Mouse (Mus musculus) stomach, embryonic 16.5 days (tissue): Measurements from ENCODE around the gene Prdm5. TPM values are rescaled to one million over a fixed set of nuclear protein-coding genes. Genes with fewer than 3 reads are reported as not detected.

Source experiments
- ATAC-seq: fragments of 200-750 bp; cut with Nextera tagmentation; 2 replicates; pipeline ENCODE4 v1.8.0; 2017; ENCODE audit warnings: moderate number of reproducible peaks, moderate TSS enrichment; ENCODE audit not compliant: insufficient read depth, low FRiP score
- H3K27ac ChIP-seq: fragments of 300-500 bp; sonication (generic); 2 replicates; pipeline ENCODE4 v1.5.1; 2014; ENCODE audit warnings: low read length
- H3K27me3 ChIP-seq: fragments of 300-500 bp; sonication (generic); 2 replicates; pipeline ENCODE4 v1.6.1; 2014; ENCODE audit warnings: low read length, control low read depth, mixed read lengths; ENCODE audit not compliant: control insufficient read depth, insufficient read depth
- H3K36me3 ChIP-seq: fragments of 300-500 bp; sonication (generic); 2 replicates; pipeline ENCODE4 v1.6.1; 2014; ENCODE audit warnings: low read length; ENCODE audit not compliant: control insufficient read depth, insufficient read depth
- H3K4me1 ChIP-seq: fragments of 300-500 bp; sonication (generic); 2 replicates; pipeline ENCODE4 v1.6.1; 2014; ENCODE audit warnings: low read length, control low read depth, mixed read lengths; ENCODE audit not compliant: control insufficient read depth, insufficient read depth
- H3K4me2 ChIP-seq: fragments of 300-500 bp; sonication (generic); 2 replicates; pipeline ENCODE4 v1.6.1; 2014; ENCODE audit warnings: low read depth, low read length, mixed read lengths
- H3K4me3 ChIP-seq: fragments of 300-500 bp; sonication (generic); replicated peaks from 2 replicates; pipeline ENCODE4 v1.5.1; 2014; ENCODE audit warnings: mild to moderate bottlenecking, low read length
- H3K9ac ChIP-seq: fragments of 300-500 bp; sonication (generic); 2 replicates; pipeline ENCODE4 v1.6.1; 2014; ENCODE audit warnings: low read length
- H3K9me3 ChIP-seq: fragments of 300-500 bp; sonication (generic); replicated peaks from 2 replicates; pipeline ENCODE4 v1.6.1; 2016; ENCODE audit warnings: low read length, control low read depth; ENCODE audit not compliant: control insufficient read depth
- WGBS: fragments of 180-500 bp; shearing (Covaris S2); extraction: QIAGEN DNeasy Blood & Tissue Kit; methylation state at CpG from one replicate; pipeline ENCODE4 v1.1.7; 2014; 5-methylcytosine and 5-hydroxymethylcytosine counted together
- polyA plus RNA-seq: library from polyadenylated mRNA; unstranded; fragments of >200 nt; fragmentation: Nextera tagmentation; extraction: Ambion mirVana; gene quantifications from 2 replicates; pipeline ENCODE4 v1.2.1, GENCODE M21; 2015

The Prdm5 gene
- polyA plus RNA-seq, 1 experiment from 2014 or later = 20.5 TPM

- Histone ChIP-seq H3K36me3 (peaks cover 3% of the 10 kb centered on the region; the same call in 1 of the 2 replicates), H3K4me2 (no peak overlapping the region), H3K9me3 (no peaks in the 10 kb centered on the region), H3K4me1 (no peaks in the 10 kb centered on the region), H3K9ac (no peak overlapping the region), H3K4me3 (no peak overlapping the region), H3K27ac (no peak overlapping the region), H3K27me3 (no peaks in the 10 kb centered on the region)
- ATAC-seq = no peak
- WGBS = 90% methylated on average over 3 of the region's 3 CpGs
These were observed 19.6 kb downstream of the Prdm5 start for GRCm38 (mm10) chr6:65798390-65798789.

GRCm38 (mm10) chr6:65811685-65812084, 32.9 kb downstream of the Prdm5 start:
- Histone ChIP-seq H3K4me1 (no peaks in the 10 kb centered on the region), H3K27ac (no peak overlapping the region), H3K36me3 (no peaks in the 10 kb centered on the region), H3K4me2 (no peak overlapping the region), H3K27me3 (no peaks in the 10 kb centered on the region), H3K9me3 (no peaks in the 10 kb centered on the region), H3K4me3 (no peak overlapping the region), H3K9ac (no peak overlapping the region)
- 52% methylated on average over 3 of the region's 3 CpGs for WGBS
- no peak for ATAC-seq

- no peak overlapping the region for H3K9ac ChIP-seq
- H3K4me1 ChIP-seq = no peaks in the 10 kb centered on the region
- 73% methylated on average over 4 of the region's 4 CpGs for WGBS
- H3K27me3 ChIP-seq = no peaks in the 10 kb centered on the region
- ATAC-seq = no peak
- H3K4me3 ChIP-seq = no peak overlapping the region
- H3K9me3 ChIP-seq = no peaks in the 10 kb centered on the region
- H3K27ac ChIP-seq = no peak overlapping the region
- no peaks in the 10 kb centered on the region for H3K36me3 ChIP-seq
- H3K4me2 ChIP-seq = no peak overlapping the region
These were observed 39.4 kb downstream of the Prdm5 start for GRCm38 (mm10) chr6:65818039-65818747.

- no peak for ATAC-seq
- Histone ChIP-seq H3K9me3 (no peaks in the 10 kb centered on the region), H3K27ac (no peak overlapping the region), H3K4me1 (no peaks in the 10 kb centered on the region), H3K4me3 (no peak overlapping the region), H3K36me3 (peaks cover 5% of the 10 kb centered on the region; the same call in 1 of the 2 replicates), H3K4me2 (no peak overlapping the region), H3K9ac (no peak overlapping the region), H3K27me3 (no peaks in the 10 kb centered on the region)
- WGBS = 67% methylated on average over 1 of the region's 1 CpGs
These were observed 49.9 kb downstream of the Prdm5 start for GRCm38 (mm10) chr6:65828656-65829055.

GRCm38 (mm10) chr6:65831443-65831842, 52.7 kb downstream of the Prdm5 start:
- H3K4me1 ChIP-seq = no peaks in the 10 kb centered on the region
- 87% methylated on average over 5 of the region's 5 CpGs for WGBS
- no peaks in the 10 kb centered on the region for H3K27me3 ChIP-seq
- H3K36me3 ChIP-seq = peaks cover 10% of the 10 kb centered on the region; the same call in 1 of the 2 replicates
- no peak overlapping the region for H3K4me2 ChIP-seq
- no peak for ATAC-seq
- H3K9ac ChIP-seq = no peak overlapping the region
- H3K9me3 ChIP-seq = no peaks in the 10 kb centered on the region
- no peak overlapping the region for H3K4me3 ChIP-seq
- no peak overlapping the region for H3K27ac ChIP-seq

- Histone ChIP-seq H3K4me3 (no peak overlapping the region), H3K4me2 (no peak overlapping the region)
- WGBS = 92% methylated on average over 4 of the region's 4 CpGs
These were observed 55.2 kb downstream of the Prdm5 start for GRCm38 (mm10) chr6:65834013-65834412.

GRCm38 (mm10) chr6:65842579-65842978, 63.8 kb downstream of the Prdm5 start:
- no peak for ATAC-seq
- no peaks in the 10 kb centered on the region for H3K36me3 ChIP-seq
- no peaks in the 10 kb centered on the region for H3K9me3 ChIP-seq
- no peak overlapping the region for H3K4me3 ChIP-seq
- H3K27me3 ChIP-seq = no peaks in the 10 kb centered on the region
- H3K4me2 ChIP-seq = no peak overlapping the region
- H3K27ac ChIP-seq = no peak overlapping the region
- no peaks in the 10 kb centered on the region for H3K4me1 ChIP-seq
- WGBS = 82% methylated on average over 4 of the region's 4 CpGs
- H3K9ac ChIP-seq = no peak overlapping the region

More at GRCm38 (mm10) chr6:65834013-65834412, 55.2 kb downstream of the Prdm5 start:
- H3K9me3 ChIP-seq = no peaks in the 10 kb centered on the region
- peaks cover 10% of the 10 kb centered on the region; the same call in 1 of the 2 replicates for H3K36me3 ChIP-seq
- ATAC-seq = no peak
- no peaks in the 10 kb centered on the region for H3K27me3 ChIP-seq
- H3K27ac ChIP-seq = no peak overlapping the region
- H3K9ac ChIP-seq = no peak overlapping the region
- H3K4me1 ChIP-seq = no peaks in the 10 kb centered on the region

GRCm38 (mm10) chr6:65849127-65849526, 70.3 kb downstream of the Prdm5 start:
- no peak for ATAC-seq
- H3K4me2 ChIP-seq = no peak overlapping the region
- H3K9ac ChIP-seq = no peak overlapping the region
- peaks cover 5% of the 10 kb centered on the region; the same call in 1 of the 2 replicates for H3K4me1 ChIP-seq
- no peak overlapping the region for H3K27ac ChIP-seq
- 37% methylated on average over 4 of the region's 4 CpGs for WGBS
- H3K9me3 ChIP-seq = no peaks in the 10 kb centered on the region
- H3K4me3 ChIP-seq = no peak overlapping the region
- H3K36me3 ChIP-seq = no peaks in the 10 kb centered on the region
- H3K27me3 ChIP-seq = no peaks in the 10 kb centered on the region

- H3K4me1 ChIP-seq = peaks cover 5% of the 10 kb centered on the region; the same call in 1 of the 2 replicates
- no peak overlapping the region for H3K9ac ChIP-seq
- H3K27me3 ChIP-seq = no peaks in the 10 kb centered on the region
- H3K4me2 ChIP-seq = no peak overlapping the region
- H3K4me3 ChIP-seq = no peak overlapping the region
- WGBS = 72% methylated on average over 3 of the region's 3 CpGs
- H3K9me3 ChIP-seq = no peaks in the 10 kb centered on the region
- no peak overlapping the region for H3K27ac ChIP-seq
- ATAC-seq = no peak
- no peaks in the 10 kb centered on the region for H3K36me3 ChIP-seq
These were observed 70.9 kb downstream of the Prdm5 start for GRCm38 (mm10) chr6:65849687-65850086.
